Mouse (Mus musculus) hindbrain, postnatal 0 days (tissue): Measurements from ENCODE around the gene Cetn3. TPM values are rescaled to one million over a fixed set of nuclear protein-coding genes. Genes with fewer than 3 reads are reported as not detected.

ENCODE experiments used
- ATAC-seq: fragments of 200-750 bp; cut with Nextera tagmentation; 2 replicates; pipeline ENCODE4 v1.8.0; 2017; ENCODE audit warnings: mild to moderate bottlenecking, moderate TSS enrichment, moderate library complexity
- DNase-seq: peaks from one replicate; pipeline ENCODE4 v3.0.0-alpha.2; 2015; ENCODE audit warnings: low spot score
- H3K27ac ChIP-seq: fragments of 300-500 bp; sonication (generic); 2 replicates; pipeline ENCODE4 v1.5.1; 2014; ENCODE audit warnings: mild to moderate bottlenecking
- H3K27me3 ChIP-seq: fragments of 300-500 bp; sonication (generic); 2 replicates; pipeline ENCODE4 v1.6.1; 2014; ENCODE audit warnings: low read length, mixed read lengths; ENCODE audit not compliant: insufficient read depth
- H3K36me3 ChIP-seq: fragments of 300-500 bp; sonication (generic); 2 replicates; pipeline ENCODE4 v1.6.1; 2014; ENCODE audit warnings: low read length, mixed read lengths; ENCODE audit not compliant: insufficient read depth
- H3K4me1 ChIP-seq: fragments of 300-500 bp; sonication (generic); 2 replicates; pipeline ENCODE4 v1.6.1; 2014; ENCODE audit warnings: antibody characterized with exemption, low read length, mixed read lengths; ENCODE audit not compliant: insufficient read depth
- H3K4me2 ChIP-seq: fragments of 300-500 bp; sonication (generic); 2 replicates; pipeline ENCODE4 v1.6.1; 2014; ENCODE audit warnings: low read depth, mild to moderate bottlenecking, low read length, moderate library complexity, mixed read lengths
- H3K4me3 ChIP-seq: fragments of 300-500 bp; sonication (generic); 2 replicates; pipeline ENCODE4 v1.5.1; 2014; ENCODE audit warnings: low read length
- H3K9ac ChIP-seq: fragments of 300-500 bp; sonication (generic); replicated peaks from 2 replicates; pipeline ENCODE4 v1.6.1; 2014; ENCODE audit warnings: mild to moderate bottlenecking, low read length, moderate library complexity, mixed read lengths
- H3K9me3 ChIP-seq: fragments of 300-500 bp; sonication (generic); 2 replicates; pipeline ENCODE4 v1.6.1; 2016; ENCODE audit warnings: low read length, mixed read lengths
- CTCF ChIP-seq: IDR thresholded peaks from 2 replicates; pipeline ENCODE4 v1.5.1; 2016; ENCODE audit warnings: antibody characterized with exemption, control low read depth, low read depth
- WGBS: fragments of 180-500 bp; shearing (Covaris S2); extraction: QIAGEN DNeasy Blood & Tissue Kit; methylation state at CpG from one replicate; pipeline ENCODE4 v1.1.7; 2014; 5-methylcytosine and 5-hydroxymethylcytosine counted together
- polyA plus RNA-seq: library from polyadenylated mRNA; unstranded; fragments of >200 nt; fragmentation: Nextera tagmentation; extraction: Ambion mirVana; gene quantifications from 2 replicates; pipeline ENCODE4 v1.2.1, GENCODE M21; 2015
- total RNA-seq: library from RNA; depleted of rRNA; stranded (reverse); fragments of >200 nt; gene quantifications from 2 replicates; pipeline ENCODE4 v1.2.3, GENCODE M21; 2014; rRNA removed

The Cetn3 gene
- total RNA-seq: 41.7 and 42.5 TPM in 2 replicates
- polyA plus RNA-seq: 318 and 346 TPM in 2 replicates

DNA sequence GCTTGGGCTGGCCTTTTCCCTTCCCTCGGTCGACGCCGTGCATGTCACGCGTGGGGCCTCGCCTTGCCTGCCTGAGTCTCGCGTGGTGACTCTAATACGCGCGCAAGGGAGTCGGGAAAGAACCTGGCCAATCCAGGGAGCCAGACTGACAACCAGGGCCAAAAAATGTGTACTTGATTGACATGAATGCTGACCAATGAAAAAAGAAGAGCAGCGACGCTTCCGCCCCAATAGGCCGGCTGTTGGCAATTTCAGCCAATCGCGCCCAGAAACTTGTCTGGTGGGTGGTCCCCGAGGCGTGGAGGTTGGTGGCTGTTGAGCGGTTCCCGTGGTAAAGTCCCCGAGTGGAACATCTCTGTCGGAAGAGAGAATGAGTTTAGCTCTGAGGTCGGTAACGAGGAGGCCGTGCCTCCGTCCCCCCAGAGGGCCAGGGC lies at the start of gene Cetn3:
TSS of gene Cetn3 (plus strand) at position 107 of the 434 bp plus-strand sequence.
- DNase-seq: peak; percentile 97
- Histone ChIP-seq H3K9me3 (no peaks in the 10 kb centered on the region), H3K4me2 (peak within 1 kb of the TSS; percentile 58), H3K9ac (peak within 1 kb of the TSS; percentile 87), H3K27me3 (no peaks in the 10 kb centered on the region), H3K4me1 (0 out of 2 replicates have a peak, but pooled peaks cover 6% of the 10 kb centered on the region), H3K4me3 (peak within 1 kb of the TSS; percentile 53), H3K36me3 (no peaks in the 10 kb centered on the region), H3K27ac (peak within 1 kb of the TSS; percentile 99)
- WGBS: 0% methylated on average over 29 of the region's 29 CpGs
- peak; percentile 93 for ATAC-seq
- no peak for TF ChIP-seq CTCF

DNA sequence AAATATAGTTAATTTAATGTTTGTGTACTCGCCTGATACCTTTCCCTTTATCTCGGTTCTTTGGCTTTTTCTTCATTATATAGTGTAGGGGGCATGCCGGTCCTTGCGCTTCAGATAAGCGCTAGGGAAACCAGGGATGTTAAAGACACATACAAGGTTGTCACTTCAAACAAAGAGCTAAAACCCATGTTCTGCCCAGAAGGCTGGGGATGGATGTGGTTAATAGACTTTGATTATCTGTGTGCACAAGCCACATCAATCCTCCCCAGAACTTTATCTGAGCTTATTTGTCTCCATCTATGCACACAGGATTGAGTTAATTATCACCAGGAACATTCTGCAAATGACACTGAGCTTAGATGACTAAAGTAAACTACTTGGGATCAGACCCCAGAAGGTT lies 46.3 kb upstream of the Cetn3 start:
- DNase-seq (no peak), ATAC-seq (no peak)
- WGBS: 93% methylated on average over 5 of the region's 5 CpGs
- Histone ChIP-seq H3K4me1 (no peaks in the 10 kb centered on the region), H3K27me3 (no peaks in the 10 kb centered on the region), H3K27ac (no peak overlapping the region), H3K4me3 (no peak overlapping the region), H3K9me3 (no peaks in the 10 kb centered on the region), H3K36me3 (no peaks in the 10 kb centered on the region), H3K9ac (no peak overlapping the region), H3K4me2 (no peak overlapping the region)
- no peak for TF ChIP-seq CTCF

DNA sequence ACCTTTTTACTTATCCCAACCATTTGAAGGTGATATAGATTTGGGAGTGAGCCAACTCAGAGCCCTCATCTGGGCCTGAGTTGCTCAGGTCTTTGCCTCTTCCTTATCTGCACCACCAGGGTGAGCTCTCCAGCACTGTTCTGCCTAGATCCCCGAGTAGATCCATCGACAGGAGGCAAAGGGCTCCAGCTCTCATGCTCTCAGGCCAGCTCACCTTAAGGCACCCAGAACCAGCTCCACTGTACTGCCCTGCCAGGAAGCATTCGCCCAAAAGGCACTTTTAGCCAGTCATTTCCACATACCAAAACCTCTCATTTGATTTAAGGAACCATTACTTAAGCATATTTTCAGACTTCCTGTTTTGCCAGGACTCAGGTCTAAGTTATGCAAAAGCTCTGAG lies 42.0 kb upstream of the Cetn3 start:
- Histone ChIP-seq H3K9ac (no peak overlapping the region), H3K27ac (no peak overlapping the region), H3K9me3 (no peaks in the 10 kb centered on the region), H3K27me3 (no peaks in the 10 kb centered on the region), H3K4me3 (no peak overlapping the region), H3K4me2 (no peak overlapping the region), H3K36me3 (no peaks in the 10 kb centered on the region), H3K4me1 (no peaks in the 10 kb centered on the region)
- no peak for TF ChIP-seq CTCF
- 66% methylated on average over 3 of the region's 3 CpGs for WGBS
- ATAC-seq: no peak
- DNase-seq: no peak

DNA sequence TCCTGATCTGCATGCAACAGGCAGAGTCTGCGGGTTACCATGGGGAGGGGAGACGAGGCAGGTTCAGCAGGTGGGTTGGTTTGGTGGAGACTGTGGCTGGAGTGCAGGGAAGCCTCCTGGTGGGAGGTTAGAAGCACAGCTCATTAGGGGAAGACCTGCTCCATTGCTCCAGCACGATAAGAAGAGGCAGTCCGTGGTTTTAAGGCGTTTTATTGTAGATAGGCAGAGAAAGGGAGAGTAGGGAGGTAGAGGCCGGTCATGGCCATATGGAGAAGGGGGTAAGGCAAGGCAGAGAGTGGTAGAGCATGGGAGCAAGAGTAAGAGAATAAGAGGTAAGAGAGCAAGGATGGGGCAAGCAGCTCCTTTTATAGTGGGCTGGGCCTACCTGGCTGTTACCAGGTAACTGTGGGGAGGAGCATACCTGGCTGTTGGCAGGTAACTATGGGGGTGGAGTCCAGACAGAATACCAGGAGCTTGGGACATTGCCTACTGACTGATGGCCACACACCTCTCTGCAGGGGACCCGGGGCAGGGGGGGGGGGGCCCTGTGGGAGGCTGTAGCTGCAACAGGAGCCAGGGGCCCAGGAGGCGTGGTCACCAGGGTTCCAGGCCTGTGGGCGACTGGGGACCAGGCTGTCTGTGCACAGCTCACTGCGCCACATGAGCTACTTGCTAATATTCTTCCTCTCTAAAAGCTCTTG lies 39.3 kb upstream of the Cetn3 start:
- DNase-seq: no peak
- Histone ChIP-seq H3K9ac (no peak overlapping the region), H3K36me3 (no peaks in the 10 kb centered on the region), H3K4me2 (no peak overlapping the region), H3K27ac (no peak overlapping the region), H3K27me3 (no peaks in the 10 kb centered on the region), H3K4me1 (no peaks in the 10 kb centered on the region), H3K4me3 (no peak overlapping the region), H3K9me3 (no peaks in the 10 kb centered on the region)
- ATAC-seq: no peak
- WGBS: 48% methylated on average over 10 of the region's 10 CpGs
- TF ChIP-seq CTCF: no peak

GRCm38 (mm10) chr13:81744092-81744396 lies 38.8 kb upstream of the Cetn3 start:
- H3K4me1 ChIP-seq: no peaks in the 10 kb centered on the region
- WGBS: 46% methylated on average over 2 of the region's 2 CpGs
- no peak for TF ChIP-seq CTCF
- H3K4me2 ChIP-seq: no peak overlapping the region
- no peaks in the 10 kb centered on the region for H3K9me3 ChIP-seq
- ATAC-seq: no peak
- H3K9ac ChIP-seq: no peak overlapping the region
- H3K4me3 ChIP-seq: no peak overlapping the region
- DNase-seq: no peak
- no peaks in the 10 kb centered on the region for H3K27me3 ChIP-seq
- H3K36me3 ChIP-seq: no peaks in the 10 kb centered on the region
- no peak overlapping the region for H3K27ac ChIP-seq

- no peak for TF ChIP-seq CTCF
- Histone ChIP-seq H3K4me3 (no peak overlapping the region), H3K27ac (no peak overlapping the region), H3K4me2 (no peak overlapping the region), H3K9ac (no peak overlapping the region), H3K9me3 (no peaks in the 10 kb centered on the region), H3K36me3 (no peaks in the 10 kb centered on the region), H3K27me3 (no peaks in the 10 kb centered on the region), H3K4me1 (no peaks in the 10 kb centered on the region)
- no peak for ATAC-seq
- DNase-seq: no peak
Observed at GRCm38 (mm10) chr13:81754878-81755277, 28.0 kb upstream of the Cetn3 start.

DNA sequence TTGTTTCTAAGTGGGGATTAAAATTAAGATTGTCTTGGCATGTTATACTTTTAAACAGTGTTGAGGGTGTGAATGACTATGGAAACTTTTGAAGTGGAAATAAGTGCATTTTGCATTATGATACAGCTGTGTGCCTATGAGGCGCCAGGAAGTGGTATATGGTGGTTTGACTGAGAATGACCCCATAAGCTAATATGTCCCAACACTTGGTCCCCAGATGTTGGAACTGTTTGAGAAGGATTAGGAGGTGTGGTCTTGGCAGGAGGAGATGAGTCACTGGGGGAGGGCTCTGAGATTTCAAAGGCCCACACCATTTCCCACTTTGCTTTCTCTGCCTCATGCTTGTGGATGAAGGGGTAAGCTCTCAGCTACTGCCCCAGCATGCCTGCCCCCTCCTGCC lies 27.6 kb upstream of the Cetn3 start:
- H3K36me3 ChIP-seq: no peaks in the 10 kb centered on the region
- ATAC-seq (no peak), DNase-seq (no peak)
- no peak for TF ChIP-seq CTCF
- no peaks in the 10 kb centered on the region for H3K4me1 ChIP-seq
- no peaks in the 10 kb centered on the region for H3K9me3 ChIP-seq
- no peak overlapping the region for H3K9ac ChIP-seq
- no peaks in the 10 kb centered on the region for H3K27me3 ChIP-seq
- no peak overlapping the region for H3K4me2 ChIP-seq
- whole genome bisulfite sequencing: 97% methylated on average over 1 of the region's 1 CpGs
- H3K27ac ChIP-seq: no peak overlapping the region
- no peak overlapping the region for H3K4me3 ChIP-seq
